Mouse (Mus musculus): ENCODE measurements at regions not wholly inside any gene's neighbourhood (a gene's known extent, or its start where the extent isn't known, plus 50 kb on each side); places are given as distances from the start of the nearest gene placed in this dataset.
A peak's percentile ranks its signal among the peaks of the same experiment; 100 is the strongest.

GRCm38 (mm10) chr8:51254109-51254508, 2257.4 kb upstream of the Aga start:
- DNase-seq (ENCODE audit: low read depth, low spot score) = no peak

DNA sequence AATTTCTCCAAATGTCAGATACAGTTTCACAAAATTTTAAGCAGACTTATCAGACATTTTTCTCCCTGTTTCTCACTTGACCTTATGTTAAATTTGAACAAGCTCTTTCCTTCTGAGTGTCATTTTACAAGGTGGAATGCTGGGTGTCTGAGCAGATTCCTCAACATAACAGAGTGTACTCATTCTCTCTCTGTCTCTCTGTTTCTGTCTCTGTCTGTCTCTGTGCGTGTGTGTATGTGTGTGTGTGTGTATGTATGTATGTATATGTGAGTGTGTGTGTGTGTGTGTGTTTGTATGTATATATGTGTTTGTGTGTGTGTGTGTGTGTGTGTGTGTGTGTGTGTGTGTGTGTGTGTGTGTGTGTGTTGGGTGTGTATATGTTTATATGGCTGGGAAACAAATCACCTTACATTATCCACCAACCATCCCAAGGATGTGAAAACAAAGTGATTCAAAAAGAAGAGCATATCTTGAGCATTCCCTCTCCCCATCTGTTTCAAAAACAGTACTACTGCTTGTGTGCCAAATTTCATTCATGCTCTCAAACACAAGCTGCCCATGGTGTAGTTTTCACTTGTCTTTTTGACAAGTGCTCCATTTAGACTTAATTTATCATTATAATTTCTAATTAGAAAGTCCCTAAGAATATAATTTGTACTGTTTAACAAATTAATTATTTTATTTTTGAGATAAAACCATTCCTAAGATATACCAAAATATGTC, 2213.1 kb upstream of the Aga start:
- peak; percentile 1 for DNase-seq (ENCODE audit: low read depth, low spot score)
